Mouse (Mus musculus) neural tube, embryonic 11.5 days (tissue): ENCODE measurements around the gene Ap3b1. TPM values are rescaled to one million over a fixed set of nuclear protein-coding genes. Genes with fewer than 3 reads are reported as not detected.

ENCODE experiments used
- ATAC-seq: fragments of 200-750 bp; cut with Nextera tagmentation; 2 replicates; pipeline ENCODE4 v1.8.0; 2017; ENCODE audit warnings: moderate number of reproducible peaks, mild to moderate bottlenecking, moderate TSS enrichment, moderate library complexity; ENCODE audit not compliant: insufficient read depth, low FRiP score, low TSS enrichment
- DNase-seq: peaks from one replicate; pipeline ENCODE4 v3.0.0-alpha.2; 2015; ENCODE audit warnings: low spot score
- H3K27ac ChIP-seq: fragments of 300-500 bp; sonication (generic); 2 replicates; pipeline ENCODE4 v1.5.1; 2014; ENCODE audit warnings: low read depth, mild to moderate bottlenecking, low read length
- H3K27me3 ChIP-seq: fragments of 300-500 bp; sonication (generic); 2 replicates; pipeline ENCODE4 v1.6.1; 2014; ENCODE audit warnings: mild to moderate bottlenecking, low read length, mixed read lengths; ENCODE audit not compliant: control insufficient read depth, insufficient read depth
- H3K36me3 ChIP-seq: fragments of 300-500 bp; sonication (generic); 2 replicates; pipeline ENCODE4 v1.6.1; 2014; ENCODE audit warnings: mild to moderate bottlenecking, low read length, moderate library complexity, mixed read lengths; ENCODE audit not compliant: control insufficient read depth, insufficient read depth
- H3K4me1 ChIP-seq: fragments of 300-500 bp; sonication (generic); 2 replicates; pipeline ENCODE4 v1.6.1; 2014; ENCODE audit warnings: low read length, mixed read lengths; ENCODE audit not compliant: control insufficient read depth, insufficient read depth
- H3K4me2 ChIP-seq: fragments of 300-500 bp; sonication (generic); 2 replicates; pipeline ENCODE4 v1.6.1; 2014; ENCODE audit warnings: low read depth, mild to moderate bottlenecking, moderate library complexity
- H3K4me3 ChIP-seq: fragments of 300-500 bp; sonication (generic); 2 replicates; pipeline ENCODE4 v1.5.1; 2014; ENCODE audit warnings: low read depth, low read length
- H3K9ac ChIP-seq: fragments of 300-500 bp; sonication (generic); 2 replicates; pipeline ENCODE4 v1.6.1; 2014; ENCODE audit warnings: mild to moderate bottlenecking, low read length
- H3K9me3 ChIP-seq: fragments of 300-500 bp; sonication (generic); 2 replicates; pipeline ENCODE4 v1.6.1; 2016; ENCODE audit warnings: low read length; ENCODE audit not compliant: control insufficient read depth
- WGBS: fragments of 180-500 bp; shearing (Covaris S2); extraction: QIAGEN DNeasy Blood & Tissue Kit; methylation state at CpG from one replicate; pipeline ENCODE4 v1.1.7; 2014; 5-methylcytosine and 5-hydroxymethylcytosine counted together
- polyA plus RNA-seq: library from polyadenylated mRNA; unstranded; fragments of >200 nt; fragmentation: Nextera tagmentation; extraction: Ambion mirVana; gene quantifications from 2 replicates; pipeline ENCODE4 v1.2.1, GENCODE M21; 2014

The Ap3b1 gene
- polyA plus RNA-seq, 1 experiment from 2014 or later = 37.2 TPM

- Histone ChIP-seq H3K4me3 (no peak overlapping the region), H3K4me2 (no peak overlapping the region), H3K27me3 (no peaks in the 10 kb centered on the region), H3K36me3 (no peaks in the 10 kb centered on the region), H3K27ac (no peak overlapping the region), H3K4me1 (no peaks in the 10 kb centered on the region), H3K9me3 (no peaks in the 10 kb centered on the region), H3K9ac (no peak overlapping the region)
- ATAC-seq (no peak), DNase-seq (no peak)
- 86% methylated on average over 12 of the region's 12 CpGs for WGBS
Measured at GRCm38 (mm10) chr13:94398568-94399374, 40.0 kb downstream of the Ap3b1 start.

- H3K27ac ChIP-seq = no peak overlapping the region
- no peaks in the 10 kb centered on the region for H3K4me1 ChIP-seq
- ATAC-seq = no peak
- H3K4me3 ChIP-seq = no peak overlapping the region
- H3K9ac ChIP-seq = no peak overlapping the region
- H3K9me3 ChIP-seq = no peaks in the 10 kb centered on the region
- no peaks in the 10 kb centered on the region for H3K27me3 ChIP-seq
- 0 out of 2 replicates have a peak, but pooled peaks cover 3% of the 10 kb centered on the region for H3K36me3 ChIP-seq
- 94% methylated on average over 8 of the region's 8 CpGs for WGBS
- H3K4me2 ChIP-seq = no peak overlapping the region
- no peak for DNase-seq
Measured at GRCm38 (mm10) chr13:94400465-94400864, 41.7 kb downstream of the Ap3b1 start.

GRCm38 (mm10) chr13:94423600-94423999 lies 64.8 kb downstream of the Ap3b1 start:
- Histone ChIP-seq H3K4me1 (no peaks in the 10 kb centered on the region), H3K9me3 (no peaks in the 10 kb centered on the region), H3K27ac (no peak overlapping the region), H3K27me3 (no peaks in the 10 kb centered on the region), H3K9ac (no peak overlapping the region), H3K4me3 (no peak overlapping the region), H3K36me3 (no peaks in the 10 kb centered on the region), H3K4me2 (no peak overlapping the region)
- 77% methylated on average over 5 of the region's 5 CpGs for WGBS
- ATAC-seq (no peak), DNase-seq (no peak)

GRCm38 (mm10) chr13:94429567-94429966 lies 70.8 kb downstream of the Ap3b1 start:
- H3K4me2 ChIP-seq = no peak overlapping the region
- WGBS = 92% methylated on average over 2 of the region's 2 CpGs
- DNase-seq (no peak), ATAC-seq (no peak)
- H3K9me3 ChIP-seq = no peaks in the 10 kb centered on the region
- no peak overlapping the region for H3K9ac ChIP-seq
- H3K4me1 ChIP-seq = no peaks in the 10 kb centered on the region
- no peaks in the 10 kb centered on the region for H3K36me3 ChIP-seq
- H3K4me3 ChIP-seq = no peak overlapping the region
- H3K27ac ChIP-seq = no peak overlapping the region
- H3K27me3 ChIP-seq = no peaks in the 10 kb centered on the region

- Histone ChIP-seq H3K4me2 (no peak overlapping the region), H3K36me3 (no peaks in the 10 kb centered on the region), H3K4me1 (no peaks in the 10 kb centered on the region), H3K9me3 (no peaks in the 10 kb centered on the region), H3K4me3 (no peak overlapping the region), H3K27ac (no peak overlapping the region), H3K9ac (no peak overlapping the region), H3K27me3 (no peaks in the 10 kb centered on the region)
- WGBS = 91% methylated on average over 5 of the region's 5 CpGs
- DNase-seq (no peak), ATAC-seq (no peak)
Measured at GRCm38 (mm10) chr13:94439386-94439785, 80.6 kb downstream of the Ap3b1 start.

- Histone ChIP-seq H3K27me3 (no peaks in the 10 kb centered on the region), H3K4me1 (no peaks in the 10 kb centered on the region), H3K4me2 (no peak overlapping the region), H3K9me3 (no peaks in the 10 kb centered on the region), H3K4me3 (no peak overlapping the region), H3K9ac (no peak overlapping the region), H3K27ac (no peak overlapping the region), H3K36me3 (no peaks in the 10 kb centered on the region)
- 90% methylated on average over 4 of the region's 4 CpGs for WGBS
- no peak for ATAC-seq
- DNase-seq = no peak
Measured at GRCm38 (mm10) chr13:94441199-94441598, 82.4 kb downstream of the Ap3b1 start.

GRCm38 (mm10) chr13:94443411-94443810 lies 84.7 kb downstream of the Ap3b1 start:
- DNase-seq (no peak), ATAC-seq (no peak)
- no peak overlapping the region for H3K4me3 ChIP-seq
- no peaks in the 10 kb centered on the region for H3K4me1 ChIP-seq
- 76% methylated on average over 3 of the region's 3 CpGs for WGBS
- no peak overlapping the region for H3K27ac ChIP-seq
- no peaks in the 10 kb centered on the region for H3K9me3 ChIP-seq
- H3K27me3 ChIP-seq = no peaks in the 10 kb centered on the region
- no peaks in the 10 kb centered on the region for H3K36me3 ChIP-seq
- H3K4me2 ChIP-seq = no peak overlapping the region
- no peak overlapping the region for H3K9ac ChIP-seq

- Histone ChIP-seq H3K36me3 (no peaks in the 10 kb centered on the region), H3K9ac (no peak overlapping the region), H3K4me1 (no peaks in the 10 kb centered on the region), H3K27me3 (no peaks in the 10 kb centered on the region), H3K9me3 (no peaks in the 10 kb centered on the region), H3K27ac (no peak overlapping the region), H3K4me2 (no peak overlapping the region), H3K4me3 (no peak overlapping the region)
- no peak for DNase-seq
- 89% methylated on average over 5 of the region's 5 CpGs for WGBS
- ATAC-seq = no peak
Measured at GRCm38 (mm10) chr13:94445103-94445502, 86.3 kb downstream of the Ap3b1 start.

GRCm38 (mm10) chr13:94447003-94447402 lies 88.2 kb downstream of the Ap3b1 start:
- Histone ChIP-seq H3K9ac (no peak overlapping the region), H3K4me3 (no peak overlapping the region), H3K27ac (no peak overlapping the region), H3K9me3 (no peaks in the 10 kb centered on the region), H3K4me2 (no peak overlapping the region), H3K4me1 (no peaks in the 10 kb centered on the region), H3K27me3 (no peaks in the 10 kb centered on the region), H3K36me3 (no peaks in the 10 kb centered on the region)
- DNase-seq (no peak), ATAC-seq (no peak)
- 51% methylated on average over 4 of the region's 4 CpGs for WGBS
